Mouse (Mus musculus): Measurements from ENCODE around the gene Vmn1r91. TPM values are rescaled to one million over a fixed set of nuclear protein-coding genes. Genes with fewer than 3 reads are reported as not detected.
"Not testable (repeated sequence)": the region's sequence is repeated elsewhere in the genome, so short reads cannot be mapped to it uniquely, and the experiment has no call there.

Vmn1r91 gene
- total RNA-seq (2021): not detected
- long read RNA-seq, experiment 1: 0 reads
- long read RNA-seq, experiment 2: 0 reads

DNA sequence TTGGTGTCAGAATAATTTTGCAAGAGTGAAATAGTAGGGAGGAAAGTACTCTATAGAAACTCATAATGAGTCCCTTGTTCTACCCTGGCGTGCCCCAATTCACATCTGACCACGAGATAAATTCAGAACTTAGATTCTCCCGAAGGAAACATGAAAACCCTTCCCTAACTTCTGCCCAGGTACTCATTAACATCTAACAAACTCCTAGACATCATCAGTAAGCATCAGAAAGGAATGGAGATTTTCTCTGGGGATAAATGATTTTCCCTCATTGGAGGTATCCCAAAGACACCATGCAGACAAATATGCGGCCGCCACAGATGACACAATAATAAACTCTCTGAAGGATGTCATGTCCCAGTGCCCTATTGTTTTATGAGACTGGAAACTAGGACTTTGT is at the start of gene Vmn1r91:
Vmn1r91 (plus strand) TSS at position 301 of the 400 bp plus-strand sequence.
- DNase-seq (ENCODE audit: low spot score in 2 of 2); intact Hi-C loops (cut with DNase I): not testable (repeated sequence)

- intact Hi-C loops (cut with DNase I); DNase-seq (ENCODE audit: low spot score in 2 of 2): not testable (repeated sequence)
Observed at GRCm38 (mm10) chr7:20064100-20064499, 35.4 kb upstream of the Vmn1r91 start.

GRCm38 (mm10) chr7:20078118-20078517 is 21.4 kb upstream of the Vmn1r91 start:
- intact Hi-C loops (cut with DNase I); DNase-seq (ENCODE audit: low spot score in 2 of 2): not testable (repeated sequence)

GRCm38 (mm10) chr7:20122479-20122878 is 23.0 kb downstream of the Vmn1r91 start, which contains the start of gene Gm16442:
Gene Gm16442, minus strand, starts transcription at chr7:20122579.
- DNase-seq (ENCODE audit: low spot score in 2 of 2); intact Hi-C loops (cut with DNase I): not testable (repeated sequence)

DNA sequence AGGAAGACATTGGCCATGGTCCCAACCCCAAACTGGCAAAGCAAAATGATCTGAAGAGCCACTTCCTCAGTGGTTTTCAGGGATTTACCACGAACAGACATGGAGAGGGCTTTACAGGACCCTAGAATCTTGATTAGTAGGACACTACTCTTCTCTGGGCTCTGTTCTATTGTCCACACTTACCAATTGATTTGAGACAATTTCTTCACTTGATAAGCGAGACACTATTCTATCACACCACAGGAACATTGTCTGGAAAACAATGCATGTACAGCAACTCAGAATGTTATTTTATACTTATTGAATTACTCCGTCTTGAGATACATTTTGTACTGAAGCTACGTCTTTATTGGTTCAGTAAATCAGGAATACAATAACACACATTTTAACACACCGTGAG is 39.5 kb downstream of the Vmn1r91 start, which contains the start of gene Vmn1r93:
Vmn1r93 (minus strand) TSS at position 101 of the 400 bp plus-strand sequence.
- DNase-seq (ENCODE audit: low spot score in 2 of 2); intact Hi-C loops (cut with DNase I): not testable (repeated sequence)

Other genes starting within 250 kb of the Vmn1r91 start
- 1 to 10 TPM; 3.0 to 4.1 TPM for gene Gm19345, start 247.7 kb upstream of the Vmn1r91 start, total RNA-seq (2021)
- gene Ceacam16, start 238.4 kb upstream of the Vmn1r91 start, total RNA-seq (2021): not detected
- not detected for gene Ceacam19, start 211.7 kb upstream of the Vmn1r91 start, total RNA-seq (2021)
- gene Pvr, start 178.5 kb upstream of the Vmn1r91 start, total RNA-seq (2021): 10 to 100 TPM; 10.1 to 11.4 TPM
- gene Igsf23, start 148.9 kb upstream of the Vmn1r91 start, total RNA-seq (2021): not detected
- not detected for gene Ceacam20, start 134.3 kb upstream of the Vmn1r91 start, total RNA-seq (2021)
- gene Nlrp9b, start 108.2 kb upstream of the Vmn1r91 start, total RNA-seq (2021): not detected
- not detected for gene Gm16442, start 22.9 kb downstream of the Vmn1r91 start, total RNA-seq (2021)
- not detected for gene Vmn1r93, start 39.4 kb downstream of the Vmn1r91 start, total RNA-seq (2021)
- not detected for gene Vmn1r94, start 68.7 kb downstream of the Vmn1r91 start, total RNA-seq (2021)
- not detected for gene Vmn1r95, start 94.0 kb downstream of the Vmn1r91 start, total RNA-seq (2021)
- not detected for gene Gm6164, start 105.9 kb downstream of the Vmn1r91 start, total RNA-seq (2021)
- gene Gm4498, start 134.1 kb downstream of the Vmn1r91 start, total RNA-seq (2021): not detected
- gene Gm5890, start 163.2 kb downstream of the Vmn1r91 start, total RNA-seq (2021): not detected
- not detected for gene Gm4133, start 234.4 kb downstream of the Vmn1r91 start, total RNA-seq (2021)